Mouse (Mus musculus): Measurements from ENCODE around the gene Ifnlr1. TPM values are rescaled to one million over a fixed set of nuclear protein-coding genes. Genes with fewer than 3 reads are reported as not detected.

Ifnlr1 gene
- polyA plus RNA-seq, 1 experiment from 2014 or later, result 3.6 TPM

GRCm38 (mm10) chr4:135752779-135753164, 66.7 kb downstream of the Ifnlr1 start:
- peak; percentile 96 for ATAC-seq
- 46% methylated on average over 8 of the region's 8 CpGs for WGBS
- H3K4me2 ChIP-seq (replicated peaks), result 0 out of 2 replicates have a peak overlapping the region, but pooled peaks have one; percentile 16
- no peak overlapping the region for H3K4me3 ChIP-seq (replicated peaks)
- no peaks in the 10 kb centered on the region for H3K27me3 ChIP-seq (replicated peaks)
- peak overlapping the region; percentile 86 for H3K27ac ChIP-seq
- no peaks in the 10 kb centered on the region; the same call in 1 of the 2 replicates for H3K36me3 ChIP-seq
- no peak overlapping the region for H3K9ac ChIP-seq
- no peaks in the 10 kb centered on the region for H3K9me3 ChIP-seq
- peaks cover 28% of the 10 kb centered on the region for H3K4me1 ChIP-seq (replicated peaks)

Other genes starting within 250 kb of the Ifnlr1 start
- gene Stpg1, start 191.5 kb upstream of the Ifnlr1 start, polyA plus RNA-seq (2015; fragmentation: Nextera tagmentation; extraction: Ambion mirVana), result 0.24 and 0.30 TPM in 2 replicates
- gene Nipal3, start 191.2 kb upstream of the Ifnlr1 start, polyA plus RNA-seq (2015; fragmentation: Nextera tagmentation; extraction: Ambion mirVana), result 6.4 and 6.9 TPM in 2 replicates
- gene Grhl3, start 112.7 kb upstream of the Ifnlr1 start, polyA plus RNA-seq (2015; fragmentation: Nextera tagmentation; extraction: Ambion mirVana), result 4.3 and 4.4 TPM in 2 replicates
- 4.7 and 6.5 TPM in 2 replicates for gene Il22ra1, start 41.9 kb downstream of the Ifnlr1 start, polyA plus RNA-seq (2015; fragmentation: Nextera tagmentation; extraction: Ambion mirVana)
- gene Myom3, start 73.4 kb downstream of the Ifnlr1 start, polyA plus RNA-seq (2015; fragmentation: Nextera tagmentation; extraction: Ambion mirVana), result 1.1 TPM in 2 replicates
- gene Srsf10, start 169.5 kb downstream of the Ifnlr1 start, polyA plus RNA-seq (2015; fragmentation: Nextera tagmentation; extraction: Ambion mirVana), result 177 and 214 TPM in 2 replicates
- 164 and 177 TPM in 2 replicates for gene Pnrc2, start 187.6 kb downstream of the Ifnlr1 start, polyA plus RNA-seq (2015; fragmentation: Nextera tagmentation; extraction: Ambion mirVana)
- gene Cnr2, start 209.1 kb downstream of the Ifnlr1 start, polyA plus RNA-seq (2015; fragmentation: Nextera tagmentation; extraction: Ambion mirVana), result 0.28 and 0.42 TPM in 2 replicates
- 134 and 154 TPM in 2 replicates for gene Fuca1, start 234.4 kb downstream of the Ifnlr1 start, polyA plus RNA-seq (2015; fragmentation: Nextera tagmentation; extraction: Ambion mirVana)

Measured in intestine, embryonic 15.5 days (tissue).